Mouse (Mus musculus): ENCODE data around the gene Mgp.

Gene Mgp

GRCm38 (mm10) chr6:136852348-136852747, 23.3 kb downstream of the Mgp start:
- DNase-seq (ENCODE audit: low read depth): no peak

GRCm38 (mm10) chr6:136850267-136850666, 25.4 kb downstream of the Mgp start:
- DNase-seq (ENCODE audit: low read depth): no peak

- no peak for DNase-seq (ENCODE audit: low read depth)
Measured at GRCm38 (mm10) chr6:136848971-136849370, 26.7 kb downstream of the Mgp start.

- no peak for DNase-seq (ENCODE audit: low read depth)
Measured at GRCm38 (mm10) chr6:136848399-136848798, 27.2 kb downstream of the Mgp start.

- DNase-seq (ENCODE audit: low read depth): no peak
Measured at GRCm38 (mm10) chr6:136847790-136848189, 27.8 kb downstream of the Mgp start.

GRCm38 (mm10) chr6:136847267-136847666, 28.4 kb downstream of the Mgp start:
- DNase-seq (ENCODE audit: low read depth): no peak

- no peak for DNase-seq (ENCODE audit: low read depth)
Measured at GRCm38 (mm10) chr6:136845706-136846480, 29.7 kb downstream of the Mgp start.

GRCm38 (mm10) chr6:136844903-136845302, 30.7 kb downstream of the Mgp start:
- no peak for DNase-seq (ENCODE audit: low read depth)

GRCm38 (mm10) chr6:136837323-136837722, 38.3 kb downstream of the Mgp start:
- no peak for DNase-seq (ENCODE audit: low read depth)

- DNase-seq (ENCODE audit: low read depth): no peak
Measured at GRCm38 (mm10) chr6:136835352-136835751, 40.3 kb downstream of the Mgp start, which contains the start of gene Smco3. Smco3 (minus strand) TSS chr6:136835452.

GRCm38 (mm10) chr6:136831712-136832111, 43.9 kb downstream of the Mgp start:
- no peak for DNase-seq (ENCODE audit: low read depth)

GRCm38 (mm10) chr6:136828681-136829080, 46.9 kb downstream of the Mgp start:
- DNase-seq (ENCODE audit: low read depth): no peak

- DNase-seq (ENCODE audit: low read depth): peak; percentile 85
Measured at GRCm38 (mm10) chr6:136827881-136828561, 47.6 kb downstream of the Mgp start, which contains the start of gene Wbp11. Wbp11 (minus strand) TSS chr6:136828233.

GRCm38 (mm10) chr6:136827516-136827880, 48.1 kb downstream of the Mgp start, which contains the start of gene BC049715:
BC049715 (plus strand) TSS chr6:136827626.
- no peak for DNase-seq (ENCODE audit: low read depth)

- DNase-seq (ENCODE audit: low read depth): no peak
Measured at GRCm38 (mm10) chr6:136827116-136827515, 48.5 kb downstream of the Mgp start.

- DNase-seq (ENCODE audit: low read depth): no peak
Measured at GRCm38 (mm10) chr6:136824987-136825386, 50.6 kb downstream of the Mgp start.
